Mouse (Mus musculus): ENCODE measurements around the gene Impg2. TPM values are rescaled to one million over a fixed set of nuclear protein-coding genes. Genes with fewer than 3 reads are reported as not detected.

The Impg2 gene
- total and polyA plus RNA-seq, 3 experiments, result 0.01 to 0.04 TPM; not detected in 1

- no peaks in the 10 kb centered on the region for H3K79me2 ChIP-seq (ENCODE audit: control insufficient read depth, insufficient read depth, low read length, poor library complexity)
- H3K27me3 ChIP-seq (ENCODE audit: control insufficient read depth in 1 of 2, insufficient read depth in 2 of 2, low read length in 2 of 2), result no peaks in the 10 kb centered on the region
- no peak overlapping the region for H3K9ac ChIP-seq (ENCODE audit: control insufficient read depth, low read depth, low read length, poor library complexity, severe bottlenecking)
- DNase-seq (ENCODE audit: low read depth, low spot score), result no peak
- H3K4me1 ChIP-seq (ENCODE audit: control insufficient read depth in 1 of 2, insufficient read depth in 2 of 2, low read length in 2 of 2), result no peaks in the 10 kb centered on the region
- no peak for TF ChIP-seq POLR2A (IDR thresholded peaks at IDR 0.05; ENCODE audit: control insufficient read depth in 1 of 2, insufficient read depth in 1 of 2, low read depth in 1 of 2, low read length in 2 of 2, poor library complexity in 1 of 2)
- no peak for TF ChIP-seq JUND (IDR thresholded peaks at IDR 0.05; ENCODE audit: low read depth, low read length)
- TF ChIP-seq CHD2 (IDR thresholded peaks at IDR 0.05; ENCODE audit: low read length), result no peak
- TF ChIP-seq SMC3 (IDR thresholded peaks at IDR 0.05; ENCODE audit: low read depth, low read length), result no peak
- no peak for TF ChIP-seq MYB (IDR thresholded peaks at IDR 0.05; ENCODE audit: low read depth, low read length)
- TF ChIP-seq MEF2A (IDR thresholded peaks at IDR 0.05; ENCODE audit: extremely low read depth, insufficient replicate concordance, low read depth, low read length, poor library complexity, severe bottlenecking), result no peak
- TF ChIP-seq ZMIZ1 (IDR thresholded peaks at IDR 0.05; ENCODE audit: low read depth, low read length), result no peak
- no peak for TF ChIP-seq CHD1 (IDR thresholded peaks at IDR 0.05; ENCODE audit: low read depth, low read length)
- no peak for TF ChIP-seq TCF12 (IDR thresholded peaks at IDR 0.05; ENCODE audit: low read depth, low read length)
- TF ChIP-seq KAT2A (conservative IDR thresholded peaks at IDR 0.05; ENCODE audit: low read depth, low read length), result no peak
- TF ChIP-seq EP300 (IDR thresholded peaks at IDR 0.05; ENCODE audit: low read depth in 1 of 2, low read length in 2 of 2), result no peak
- TF ChIP-seq MXI1 (IDR thresholded peaks at IDR 0.05; ENCODE audit: low read depth, low read length), result no peak
- no peaks in the 10 kb centered on the region for H3K9me3 ChIP-seq (replicated peaks; ENCODE audit: insufficient read depth, low read length)
- H3K36me3 ChIP-seq (ENCODE audit: control insufficient read depth in 1 of 2, insufficient read depth in 2 of 2, low read length in 2 of 2), result no peaks in the 10 kb centered on the region
- H3K4me3 ChIP-seq (ENCODE audit: control insufficient read depth in 1 of 2, insufficient read depth in 1 of 2, low read depth in 2 of 2, low read length in 2 of 2), result no peak overlapping the region
- no peak overlapping the region for H3K27ac ChIP-seq (ENCODE audit: control insufficient read depth, low read depth, low read length)
Measured at GRCm38 (mm10) chr16:56212740-56213139, 8.6 kb downstream of the Impg2 start.

- TF ChIP-seq UBTF (IDR thresholded peaks at IDR 0.05; ENCODE audit: borderline replicate concordance, insufficient read depth, low read depth, low read length), result no peak
- no peaks in the 10 kb centered on the region for H3K79me2 ChIP-seq (ENCODE audit: control insufficient read depth, insufficient read depth, low read length, poor library complexity)
- DNase-seq (ENCODE audit: low read depth, low spot score), result no peak
Measured at GRCm38 (mm10) chr16:56227686-56228085, 23.6 kb downstream of the Impg2 start.

GRCm38 (mm10) chr16:56229455-56229854 lies 25.3 kb downstream of the Impg2 start:
- Histone ChIP-seq H3K79me2 (ENCODE audit: control insufficient read depth, insufficient read depth, low read length, poor library complexity) (no peaks in the 10 kb centered on the region), H3K9me3 (replicated peaks; ENCODE audit: insufficient read depth, low read length) (no peaks in the 10 kb centered on the region), H3K27me3 (ENCODE audit: control insufficient read depth in 1 of 2, insufficient read depth in 2 of 2, low read length in 2 of 2) (no peaks in the 10 kb centered on the region), H3K27ac (ENCODE audit: control insufficient read depth, low read depth, low read length) (no peak overlapping the region), H3K9ac (ENCODE audit: control insufficient read depth, low read depth, low read length, poor library complexity, severe bottlenecking) (no peak overlapping the region), H3K4me1 (ENCODE audit: control insufficient read depth in 1 of 2, insufficient read depth in 2 of 2, low read length in 2 of 2) (no peaks in the 10 kb centered on the region), H3K36me3 (ENCODE audit: control insufficient read depth in 1 of 2, insufficient read depth in 2 of 2, low read length in 2 of 2) (no peaks in the 10 kb centered on the region), H3K4me3 (ENCODE audit: control insufficient read depth in 1 of 2, insufficient read depth in 1 of 2, low read depth in 2 of 2, low read length in 2 of 2) (no peak overlapping the region)
- no peak for TF ChIP-seq MYB (IDR thresholded peaks at IDR 0.05; ENCODE audit: low read depth, low read length)
- TF ChIP-seq ZKSCAN1 (IDR thresholded peaks at IDR 0.05; ENCODE audit: low read depth, low read length), result no peak
- no peak for TF ChIP-seq RCOR1 (IDR thresholded peaks at IDR 0.05; ENCODE audit: low read depth, low read length)
- no peak for TF ChIP-seq TCF12 (IDR thresholded peaks at IDR 0.05; ENCODE audit: low read depth, low read length)
- TF ChIP-seq CHD2 (IDR thresholded peaks at IDR 0.05; ENCODE audit: low read length), result no peak
- no peak for TF ChIP-seq SIN3A (IDR thresholded peaks at IDR 0.05; ENCODE audit: low read length)
- TF ChIP-seq NRF1 (IDR thresholded peaks at IDR 0.05; ENCODE audit: insufficient read depth, low read depth, low read length, poor library complexity, severe bottlenecking), result no peak
- TF ChIP-seq TBP (IDR thresholded peaks at IDR 0.05; ENCODE audit: low read depth, low read length), result no peak
- no peak for TF ChIP-seq MYC (IDR thresholded peaks at IDR 0.05; ENCODE audit: low read depth, low read length)
- no peak for TF ChIP-seq KAT2A (conservative IDR thresholded peaks at IDR 0.05; ENCODE audit: low read depth, low read length)
- no peak for TF ChIP-seq MAFK (IDR thresholded peaks at IDR 0.05; ENCODE audit: borderline replicate concordance, low read depth, low read length)
- no peak for DNase-seq (ENCODE audit: low read depth, low spot score)

More at GRCm38 (mm10) chr16:56227686-56228085, 23.6 kb downstream of the Impg2 start:
- H3K4me1 ChIP-seq (ENCODE audit: control insufficient read depth in 1 of 2, insufficient read depth in 2 of 2, low read length in 2 of 2), result no peaks in the 10 kb centered on the region
- H3K4me3 ChIP-seq (ENCODE audit: control insufficient read depth in 1 of 2, insufficient read depth in 1 of 2, low read depth in 2 of 2, low read length in 2 of 2), result no peak overlapping the region
- H3K27ac ChIP-seq (ENCODE audit: control insufficient read depth, low read depth, low read length), result no peak overlapping the region
- H3K27me3 ChIP-seq (ENCODE audit: control insufficient read depth in 1 of 2, insufficient read depth in 2 of 2, low read length in 2 of 2), result no peaks in the 10 kb centered on the region
- H3K36me3 ChIP-seq (ENCODE audit: control insufficient read depth in 1 of 2, insufficient read depth in 2 of 2, low read length in 2 of 2), result no peaks in the 10 kb centered on the region
- H3K9ac ChIP-seq (ENCODE audit: control insufficient read depth, low read depth, low read length, poor library complexity, severe bottlenecking), result no peak overlapping the region
- H3K9me3 ChIP-seq (replicated peaks; ENCODE audit: insufficient read depth, low read length), result no peaks in the 10 kb centered on the region
